Mouse (Mus musculus): ENCODE results near the gene Dock2. TPM values are rescaled to one million over a fixed set of nuclear protein-coding genes. Genes with fewer than 3 reads are reported as not detected.

Dock2 gene
- total RNA-seq, 2 experiments from 2014 or later, result 2.5 to 3.9 TPM

GRCm38 (mm10) chr11:34194158-34194941 lies 589.3 kb downstream of the Dock2 start:
- DNase-seq, result no peak

- DNase-seq, result no peak
Measured at GRCm38 (mm10) chr11:34193658-34194057, 590.0 kb downstream of the Dock2 start.

- peak in 1 of 2 experiments; percentile 5 for DNase-seq
Measured at GRCm38 (mm10) chr11:34184266-34184665, 599.4 kb downstream of the Dock2 start.

- peak; percentile 31 to 36 for DNase-seq
Measured at GRCm38 (mm10) chr11:34181214-34182117, 602.2 kb downstream of the Dock2 start.

GRCm38 (mm10) chr11:34178752-34179151 lies 604.9 kb downstream of the Dock2 start:
- DNase-seq, result peak in 1 of 2 experiments; percentile 13

Other genes starting within 250 kb of the Dock2 start
- gene Spdl1, start 49.7 kb upstream of the Dock2 start, total RNA-seq (2021), result 1 to 10 TPM; 1.8 to 1.9 TPM